Mouse (Mus musculus) intestine, embryonic 16.5 days (tissue): ENCODE results near the gene Gm28048. TPM values are rescaled to one million over a fixed set of nuclear protein-coding genes. Genes with fewer than 3 reads are reported as not detected.

Source experiments
- ATAC-seq: fragments of 200-750 bp; cut with Nextera tagmentation; 2 replicates; pipeline ENCODE4 v1.8.0; 2017; ENCODE audit warnings: moderate TSS enrichment, moderate library complexity
- H3K27ac ChIP-seq: fragments of 300-500 bp; sonication (generic); 2 replicates; pipeline ENCODE4 v1.5.1; 2014; ENCODE audit warnings: mild to moderate bottlenecking, low read length
- H3K27me3 ChIP-seq: fragments of 300-500 bp; sonication (generic); replicated peaks from 2 replicates; pipeline ENCODE4 v1.6.1; 2014; ENCODE audit warnings: low read length, control low read depth, mixed read lengths; ENCODE audit not compliant: control insufficient read depth, insufficient read depth
- H3K36me3 ChIP-seq: fragments of 300-500 bp; sonication (generic); 2 replicates; pipeline ENCODE4 v1.6.1; 2014; ENCODE audit warnings: low read length, control low read depth; ENCODE audit not compliant: control insufficient read depth, insufficient read depth
- H3K4me1 ChIP-seq: fragments of 300-500 bp; sonication (generic); 2 replicates; pipeline ENCODE4 v1.6.1; 2014; ENCODE audit warnings: low read length, control low read depth, mixed read lengths; ENCODE audit not compliant: control insufficient read depth, insufficient read depth
- H3K4me2 ChIP-seq: fragments of 300-500 bp; sonication (generic); 2 replicates; pipeline ENCODE4 v1.6.1; 2014; ENCODE audit warnings: low read depth, low read length, control low read depth
- H3K4me3 ChIP-seq: fragments of 300-500 bp; sonication (generic); 2 replicates; pipeline ENCODE4 v1.5.1; 2014; ENCODE audit warnings: mild to moderate bottlenecking, low read length
- H3K9ac ChIP-seq: fragments of 300-500 bp; sonication (generic); 2 replicates; pipeline ENCODE4 v1.6.1; 2014; ENCODE audit warnings: low read depth, low read length
- H3K9me3 ChIP-seq: fragments of 300-500 bp; sonication (generic); 2 replicates; pipeline ENCODE4 v1.6.1; 2016; ENCODE audit warnings: low read length, control low read depth; ENCODE audit not compliant: control insufficient read depth
- WGBS: fragments of 180-500 bp; shearing (Covaris S2); extraction: QIAGEN DNeasy Blood & Tissue Kit; methylation state at CpG from one replicate; pipeline ENCODE4 v1.1.7; 2014; 5-methylcytosine and 5-hydroxymethylcytosine counted together
- polyA plus RNA-seq: library from polyadenylated mRNA; unstranded; fragments of >200 nt; fragmentation: Nextera tagmentation; extraction: Ambion mirVana; gene quantifications from 2 replicates; pipeline ENCODE4 v1.2.1, GENCODE M21; 2015

The Gm28048 gene
- polyA plus RNA-seq, 1 experiment from 2014 or later = 11.2 TPM

DNA sequence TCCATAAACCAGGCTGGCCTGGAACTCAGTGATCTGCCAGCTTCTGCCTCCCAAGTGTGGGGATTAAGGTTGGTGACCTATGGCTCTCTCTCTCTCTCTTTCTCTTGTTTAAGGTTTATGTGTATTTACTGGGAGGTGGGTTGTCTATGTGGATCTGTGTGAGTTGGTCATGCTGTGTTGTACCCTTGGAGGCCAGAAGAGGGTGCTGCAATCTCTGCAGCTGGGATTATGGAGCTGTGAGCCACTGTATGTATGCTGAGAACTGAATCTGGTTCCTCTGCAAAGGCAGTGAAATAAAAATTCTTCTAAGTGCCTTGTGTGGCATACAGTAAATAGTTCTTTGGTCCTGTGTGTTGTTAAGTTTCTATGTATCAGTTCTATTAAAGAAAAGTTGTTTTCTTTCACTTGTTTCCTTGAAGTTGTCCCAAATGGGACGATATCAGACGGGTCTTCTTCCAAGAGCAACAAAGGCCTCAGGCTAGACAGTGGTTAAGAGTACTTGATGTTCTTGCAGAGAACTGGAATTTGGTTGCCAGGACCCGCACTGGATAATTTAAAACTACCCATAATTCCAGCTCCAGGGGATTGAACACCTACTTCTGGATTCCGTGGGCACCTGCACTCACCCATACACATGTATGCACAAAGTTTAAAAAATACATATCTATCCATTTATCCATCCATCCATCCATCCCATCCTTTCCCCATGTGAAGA is 31.8 kb upstream of the Gm28048 start:
- Histone ChIP-seq H3K36me3 (no peaks in the 10 kb centered on the region), H3K4me3 (no peak overlapping the region), H3K27me3 (no peaks in the 10 kb centered on the region), H3K4me2 (no peak overlapping the region), H3K4me1 (no peaks in the 10 kb centered on the region), H3K27ac (no peak overlapping the region), H3K9ac (no peak overlapping the region), H3K9me3 (no peaks in the 10 kb centered on the region)
- WGBS = 88% methylated on average over 4 of the region's 4 CpGs
- ATAC-seq = no peak

DNA sequence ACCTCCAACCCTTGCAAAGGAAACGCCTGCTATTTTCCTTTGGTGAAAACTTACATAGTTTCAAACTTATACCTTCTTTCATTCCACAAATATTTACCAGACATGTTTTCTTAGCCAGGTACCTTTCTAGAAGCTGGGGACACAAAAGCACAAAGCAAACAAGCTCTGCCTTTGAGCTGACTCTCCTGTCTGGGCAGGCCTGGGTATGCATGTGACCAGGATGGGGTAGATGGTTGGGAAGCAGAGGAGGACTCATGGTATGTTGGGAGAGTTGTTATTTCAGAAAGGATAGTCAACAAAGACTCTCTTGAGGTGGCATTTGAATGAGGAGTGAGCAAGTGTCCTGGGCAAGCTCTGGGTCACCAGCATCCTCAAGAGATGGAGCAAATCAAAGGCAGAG is 31.2 kb upstream of the Gm28048 start:
- Histone ChIP-seq H3K4me3 (no peak overlapping the region), H3K27me3 (no peaks in the 10 kb centered on the region), H3K4me2 (no peak overlapping the region), H3K27ac (no peak overlapping the region), H3K4me1 (no peaks in the 10 kb centered on the region), H3K9ac (no peak overlapping the region), H3K36me3 (no peaks in the 10 kb centered on the region), H3K9me3 (no peaks in the 10 kb centered on the region)
- no peak for ATAC-seq
- 69% methylated on average over 1 of the region's 1 CpGs for WGBS

DNA sequence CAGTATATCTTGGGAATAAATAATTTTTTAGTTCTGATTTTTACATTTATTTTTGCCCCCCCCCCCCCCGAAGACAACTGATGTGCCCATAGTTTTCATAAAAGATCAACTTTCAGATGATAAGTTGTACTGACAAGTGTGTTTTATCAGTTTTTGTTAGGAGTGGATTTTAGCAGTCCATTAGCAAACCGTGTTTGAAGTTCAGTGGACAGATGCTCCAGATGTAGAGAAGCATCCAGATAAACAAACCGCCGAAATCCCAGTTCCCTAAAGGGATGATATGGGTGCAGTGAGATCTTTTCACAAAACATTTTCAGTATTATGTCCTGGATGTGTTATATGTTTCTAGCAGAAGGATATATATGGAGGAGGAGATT is 26.9 kb upstream of the Gm28048 start:
- 29% methylated on average over 4 of the region's 4 CpGs for WGBS
- peaks cover 3% of the 10 kb centered on the region; the same call in 1 of the 2 replicates for H3K36me3 ChIP-seq
- H3K27ac ChIP-seq = no peak overlapping the region
- no peaks in the 10 kb centered on the region for H3K9me3 ChIP-seq
- H3K4me2 ChIP-seq = peak overlapping the region; percentile 86
- H3K4me3 ChIP-seq = peak overlapping the region; percentile 68
- no peaks in the 10 kb centered on the region for H3K27me3 ChIP-seq
- 0 out of 2 replicates have a peak overlapping the region, but pooled peaks have one; percentile 79 for H3K9ac ChIP-seq
- no peak for ATAC-seq
- H3K4me1 ChIP-seq = peaks cover 5% of the 10 kb centered on the region; the same call in 1 of the 2 replicates

DNA sequence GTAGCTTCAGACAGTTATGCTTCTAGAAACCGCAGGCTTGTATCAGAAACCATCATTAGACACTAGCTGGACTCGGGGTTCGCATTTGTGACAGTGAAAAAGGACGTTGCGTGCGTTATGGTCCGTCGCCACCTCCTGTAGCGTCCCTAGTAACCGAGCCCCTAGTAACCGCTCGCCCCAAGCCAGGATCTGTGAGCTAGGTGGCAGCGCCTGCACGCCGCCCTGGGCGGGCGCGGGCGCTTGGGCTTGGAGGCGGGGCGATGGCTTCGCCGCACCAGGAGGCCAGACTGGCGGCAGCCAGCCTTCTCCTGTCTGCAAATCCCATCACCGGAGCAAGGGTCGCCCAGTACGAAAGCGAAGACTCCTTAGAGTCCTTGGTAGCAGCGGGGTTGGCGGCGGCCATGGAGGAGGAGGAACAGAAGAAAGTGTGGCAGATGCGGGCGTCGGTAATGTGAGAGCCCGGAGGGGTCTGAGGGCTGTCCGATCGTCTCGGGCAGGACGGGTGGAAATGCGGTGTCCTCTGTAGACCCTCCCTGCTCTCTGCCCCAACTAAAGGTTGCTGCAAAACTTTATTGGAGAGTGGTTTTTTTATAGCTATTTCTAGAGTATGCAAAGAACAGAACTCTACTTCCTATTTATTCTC is 26.4 kb upstream of the Gm28048 start:
- peak overlapping the region; percentile 79 for H3K9ac ChIP-seq
- H3K4me1 ChIP-seq = peaks cover 5% of the 10 kb centered on the region; the same call in 1 of the 2 replicates
- peak overlapping the region; percentile 86 for H3K4me2 ChIP-seq
- H3K27ac ChIP-seq = peak overlapping the region; percentile 86
- H3K4me3 ChIP-seq = peak overlapping the region; percentile 68
- no peaks in the 10 kb centered on the region for H3K27me3 ChIP-seq
- H3K36me3 ChIP-seq = peaks cover 6% of the 10 kb centered on the region; the same call in 1 of the 2 replicates
- no peaks in the 10 kb centered on the region for H3K9me3 ChIP-seq
- whole genome bisulfite sequencing = under 1% methylated on average over 40 of the region's 40 CpGs
- ATAC-seq = peak; percentile 97

DNA sequence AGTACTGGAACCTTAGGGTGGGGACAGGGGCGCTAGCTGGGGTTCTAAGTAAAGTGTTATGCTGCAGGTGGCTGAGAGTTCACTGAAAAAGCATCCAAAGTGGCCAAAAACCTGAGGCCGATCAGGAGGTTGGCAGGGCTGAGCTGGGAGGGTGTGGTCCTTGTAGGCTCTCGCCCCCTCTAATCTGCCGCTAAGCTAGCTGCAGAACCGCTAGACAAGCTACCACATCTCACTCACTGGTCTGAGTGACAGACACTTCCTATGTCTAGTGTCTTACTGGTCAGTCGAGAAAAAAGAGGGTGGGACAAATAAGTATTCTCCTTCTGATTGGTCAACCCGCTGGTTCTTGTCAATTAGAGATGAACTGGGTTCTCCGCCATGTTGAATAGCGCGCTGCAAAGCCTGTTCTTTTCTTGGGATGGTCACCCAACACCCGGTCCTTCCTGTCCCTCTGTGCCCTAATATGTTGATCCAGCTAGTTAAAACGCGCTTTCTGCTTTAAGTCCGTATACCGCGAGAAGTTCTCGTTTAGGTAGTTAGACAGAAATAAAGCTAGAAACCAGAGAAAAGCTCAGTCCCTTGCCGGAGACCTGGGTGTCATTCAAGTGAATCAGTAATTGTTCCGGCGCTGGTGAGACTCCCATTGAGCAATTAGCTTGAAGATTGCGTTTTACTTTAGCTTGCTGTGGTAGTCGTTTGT is 25.7 kb upstream of the Gm28048 start, which contains the start of gene Fam161a:
Fam161a (plus strand) TSS at position 51 of the 700 bp plus-strand sequence.
- H3K4me2 ChIP-seq = peak within 1 kb of the TSS; percentile 86
- ATAC-seq = peak; percentile 93
- H3K27ac ChIP-seq = peak within 1 kb of the TSS; percentile 86
- peaks cover 7% of the 10 kb centered on the region for H3K36me3 ChIP-seq
- peak within 1 kb of the TSS; percentile 79 for H3K9ac ChIP-seq
- no peaks in the 10 kb centered on the region for H3K9me3 ChIP-seq
- H3K4me1 ChIP-seq = peaks cover 5% of the 10 kb centered on the region; the same call in 1 of the 2 replicates
- no peaks in the 10 kb centered on the region for H3K27me3 ChIP-seq
- H3K4me3 ChIP-seq = peak within 1 kb of the TSS; percentile 68
- under 1% methylated on average over 22 of the region's 22 CpGs for WGBS

DNA sequence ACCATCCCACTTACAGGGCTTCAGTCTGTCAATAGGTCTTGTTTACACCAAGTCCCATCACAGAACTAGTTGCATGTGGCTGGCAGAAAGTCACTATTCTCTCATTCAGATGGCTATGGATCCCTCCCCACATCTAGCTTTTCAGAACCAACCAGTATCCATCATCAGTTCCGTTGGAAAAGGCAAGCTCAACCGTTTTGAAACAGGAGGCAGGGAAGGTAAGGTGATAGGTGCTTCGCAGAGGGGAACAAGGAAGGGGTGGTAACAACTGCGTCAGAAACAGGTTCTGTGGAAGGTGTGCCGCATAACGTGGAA is 25.2 kb upstream of the Gm28048 start:
- peak; percentile 37; the same call in 1 of the 2 replicates for ATAC-seq
- Histone ChIP-seq H3K36me3 (peaks cover 9% of the 10 kb centered on the region), H3K9ac (peak overlapping the region; percentile 57), H3K27me3 (no peaks in the 10 kb centered on the region), H3K4me2 (peak overlapping the region; percentile 86), H3K4me3 (peak overlapping the region; percentile 68), H3K9me3 (no peaks in the 10 kb centered on the region), H3K4me1 (peaks cover 5% of the 10 kb centered on the region; the same call in 1 of the 2 replicates), H3K27ac (peak overlapping the region; percentile 26)
- 5% methylated on average over 6 of the region's 6 CpGs for WGBS

DNA sequence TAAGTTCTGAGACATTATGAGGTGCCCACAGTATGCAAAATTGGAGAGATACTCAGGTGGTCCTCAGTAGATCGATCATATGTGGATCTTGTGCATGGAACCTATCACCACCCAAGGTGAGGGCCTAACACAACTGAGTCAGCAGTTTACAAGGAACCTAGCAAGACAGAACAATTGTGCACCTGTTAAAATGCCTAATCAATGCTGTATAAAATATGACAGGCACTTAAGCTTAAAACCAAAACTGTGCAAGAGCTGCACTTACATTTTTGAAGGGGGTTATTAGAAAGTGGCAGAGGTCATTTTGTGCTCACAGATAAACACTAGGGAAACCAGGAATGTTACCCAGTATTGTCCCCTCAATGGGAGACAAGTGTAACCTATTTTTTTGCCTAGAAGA is 23.4 kb upstream of the Gm28048 start:
- ATAC-seq = no peak
- no peak overlapping the region for H3K4me2 ChIP-seq
- H3K9me3 ChIP-seq = no peaks in the 10 kb centered on the region
- 86% methylated on average over 1 of the region's 1 CpGs for WGBS
- peaks cover 5% of the 10 kb centered on the region; the same call in 1 of the 2 replicates for H3K4me1 ChIP-seq
- H3K4me3 ChIP-seq = no peak overlapping the region
- peaks cover 13% of the 10 kb centered on the region for H3K36me3 ChIP-seq
- no peaks in the 10 kb centered on the region for H3K27me3 ChIP-seq
- H3K27ac ChIP-seq = no peak overlapping the region
- H3K9ac ChIP-seq = no peak overlapping the region

DNA sequence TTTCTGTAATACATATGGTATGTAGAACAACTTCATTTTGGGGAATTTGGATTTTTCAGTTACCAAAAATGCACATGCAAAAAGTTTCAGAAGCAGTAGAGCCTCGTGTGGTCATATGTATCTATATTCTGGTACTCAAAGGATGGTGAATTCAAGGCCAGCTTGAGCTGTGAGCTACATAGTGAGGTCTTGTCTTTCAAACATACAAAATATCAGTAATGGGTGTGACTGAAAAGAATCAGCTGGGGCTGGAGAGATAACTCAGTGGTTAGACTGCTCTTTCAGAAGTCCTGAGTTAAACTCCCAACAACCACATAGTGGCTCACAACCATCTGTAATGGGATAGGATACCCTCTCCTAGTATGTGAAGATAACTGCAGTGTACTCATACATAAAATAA is 16.4 kb upstream of the Gm28048 start:
- H3K9me3 ChIP-seq = no peaks in the 10 kb centered on the region
- H3K36me3 ChIP-seq = peaks cover 29% of the 10 kb centered on the region
- 76% methylated on average over 1 of the region's 1 CpGs for WGBS
- H3K4me2 ChIP-seq = no peak overlapping the region
- H3K27ac ChIP-seq = no peak overlapping the region
- no peaks in the 10 kb centered on the region for H3K27me3 ChIP-seq
- H3K9ac ChIP-seq = no peak overlapping the region
- ATAC-seq = no peak
- H3K4me1 ChIP-seq = no peaks in the 10 kb centered on the region
- H3K4me3 ChIP-seq = no peak overlapping the region

DNA sequence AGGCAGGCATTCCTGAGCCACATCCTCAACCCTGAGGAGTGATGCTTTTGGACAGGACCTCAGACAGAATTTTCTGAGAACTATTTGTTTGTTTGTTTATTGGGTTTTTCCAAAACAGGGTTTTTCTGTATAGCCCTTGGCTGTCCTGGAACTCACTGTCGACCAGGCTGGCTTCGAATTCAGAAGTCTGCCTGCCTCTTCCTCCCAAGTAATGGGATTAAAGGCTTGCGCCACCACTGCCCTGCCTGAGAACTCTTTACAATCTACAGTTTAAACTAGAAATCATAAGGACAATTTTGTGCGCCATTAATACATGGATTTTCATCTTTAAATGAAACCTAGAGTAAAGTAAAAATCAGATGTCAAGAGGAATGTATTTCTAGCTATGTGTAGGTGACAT is 13.6 kb upstream of the Gm28048 start:
- Histone ChIP-seq H3K9me3 (no peaks in the 10 kb centered on the region), H3K9ac (no peak overlapping the region), H3K4me3 (no peak overlapping the region), H3K4me1 (peaks cover 5% of the 10 kb centered on the region), H3K4me2 (no peak overlapping the region), H3K27me3 (no peaks in the 10 kb centered on the region), H3K27ac (no peak overlapping the region), H3K36me3 (peaks cover 21% of the 10 kb centered on the region; the same call in 1 of the 2 replicates)
- no peak for ATAC-seq
- WGBS = 96% methylated on average over 4 of the region's 4 CpGs
